Mouse (Mus musculus) heart, embryonic 13.5 days (tissue): ENCODE measurements around the gene Esrrb. TPM values are rescaled to one million over a fixed set of nuclear protein-coding genes. Genes with fewer than 3 reads are reported as not detected.

Experiments
- ATAC-seq: fragments of 200-750 bp; cut with Nextera tagmentation; 2 replicates; pipeline ENCODE4 v1.8.0; 2017; ENCODE audit warnings: moderate TSS enrichment; ENCODE audit not compliant: insufficient number of reproducible peaks, low FRiP score, low TSS enrichment; ENCODE audit errors: extremely low read depth
- H3K27ac ChIP-seq: fragments of 300-500 bp; sonication (generic); replicated peaks from 2 replicates; pipeline ENCODE4 v1.5.1; 2015; ENCODE audit warnings: moderate library complexity, mild to moderate bottlenecking, inconsistent platforms
- H3K27me3 ChIP-seq: fragments of 300-500 bp; sonication (generic); replicated peaks from 2 replicates; pipeline ENCODE4 v1.6.1; 2015; ENCODE audit warnings: mild to moderate bottlenecking, inconsistent platforms
- H3K36me3 ChIP-seq: fragments of 300-500 bp; sonication (generic); 2 replicates; pipeline ENCODE4 v1.6.1; 2015; ENCODE audit warnings: mild to moderate bottlenecking, inconsistent platforms
- H3K4me1 ChIP-seq: fragments of 300-500 bp; sonication (generic); 2 replicates; pipeline ENCODE4 v1.6.1; 2015; ENCODE audit warnings: inconsistent platforms
- H3K4me2 ChIP-seq: fragments of 300-500 bp; sonication (generic); 2 replicates; pipeline ENCODE4 v1.6.1; 2015; ENCODE audit warnings: inconsistent platforms, mild to moderate bottlenecking, moderate library complexity
- H3K4me3 ChIP-seq: fragments of 300-500 bp; sonication (generic); 2 replicates; pipeline ENCODE4 v1.5.1; 2015; ENCODE audit warnings: moderate library complexity, mild to moderate bottlenecking, inconsistent platforms
- H3K9ac ChIP-seq: fragments of 300-500 bp; sonication (generic); 2 replicates; pipeline ENCODE4 v1.6.1; 2015; ENCODE audit warnings: inconsistent platforms, mild to moderate bottlenecking, moderate library complexity
- H3K9me3 ChIP-seq: fragments of 300-500 bp; sonication (generic); 2 replicates; pipeline ENCODE4 v1.6.1; 2016; ENCODE audit warnings: inconsistent platforms
- WGBS: fragments of 180-500 bp; shearing (Covaris S2); methylation state at CpG from one replicate; pipeline ENCODE4 v1.1.7; 2015; ENCODE audit warnings: mixed read lengths; 5-methylcytosine and 5-hydroxymethylcytosine counted together
- polyA plus RNA-seq: library from polyadenylated mRNA; unstranded; fragments of >200 nt; fragmentation: Nextera tagmentation; extraction: Ambion mirVana; gene quantifications from 2 replicates; pipeline ENCODE4 v1.2.1, GENCODE M21; 2015

The Esrrb gene
- polyA plus RNA-seq, 1 experiment from 2014 or later, result 3.0 TPM

DNA sequence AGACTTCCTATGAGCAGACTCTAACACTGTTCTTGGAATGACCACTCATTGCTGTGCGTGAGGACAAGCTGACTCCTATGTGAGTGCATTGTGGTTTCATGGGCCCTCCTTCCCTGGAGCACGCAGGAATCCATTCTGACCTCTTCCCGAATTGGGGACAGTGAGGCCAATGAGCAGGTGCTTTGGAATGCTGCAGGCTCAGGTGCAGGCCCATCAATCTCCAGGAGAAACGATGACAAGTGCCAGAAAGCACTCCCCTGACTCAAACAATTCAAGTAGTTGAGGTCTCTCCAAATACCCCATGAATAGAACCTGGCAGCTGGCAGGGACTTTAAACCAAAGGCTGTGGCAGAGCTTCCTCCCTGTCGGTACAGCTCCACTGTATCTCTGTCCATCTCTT is 3.4 kb downstream of the Esrrb start:
- Histone ChIP-seq H3K36me3 (no peaks in the 10 kb centered on the region), H3K9ac (no peak overlapping the region), H3K4me1 (peaks cover 52% of the 10 kb centered on the region), H3K27ac (no peak overlapping the region), H3K4me3 (no peak overlapping the region), H3K27me3 (peaks cover 20% of the 10 kb centered on the region; the same call in 1 of the 2 replicates), H3K4me2 (no peak overlapping the region), H3K9me3 (no peaks in the 10 kb centered on the region)
- ATAC-seq, result no peak
- 24% methylated on average over 5 of the region's 5 CpGs for WGBS

DNA sequence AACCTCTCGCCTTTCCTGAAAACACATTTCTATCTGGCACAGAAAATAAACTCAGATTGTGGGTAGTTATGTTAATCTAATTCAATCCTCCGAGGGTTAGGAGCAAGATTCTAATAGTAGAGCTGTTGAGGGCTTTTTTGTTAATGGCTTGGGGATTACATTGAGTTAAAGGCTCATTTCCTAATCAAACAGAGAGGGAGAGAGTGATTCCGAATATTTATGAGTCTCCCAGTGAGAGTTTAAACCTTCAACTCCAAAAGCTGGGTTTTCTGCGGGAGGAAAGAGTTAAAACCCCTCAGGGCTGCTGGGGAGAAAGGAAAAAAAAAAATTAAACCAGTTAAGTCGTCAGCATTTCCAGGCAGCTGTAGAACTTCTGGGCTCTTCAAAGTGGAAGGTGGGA is 3.8 kb downstream of the Esrrb start:
- H3K4me3 ChIP-seq, result no peak overlapping the region
- no peaks in the 10 kb centered on the region for H3K36me3 ChIP-seq
- H3K4me1 ChIP-seq, result peaks cover 48% of the 10 kb centered on the region
- WGBS, result 33% methylated on average over 5 of the region's 5 CpGs
- H3K27ac ChIP-seq, result no peak overlapping the region
- no peaks in the 10 kb centered on the region for H3K9me3 ChIP-seq
- no peak overlapping the region for H3K4me2 ChIP-seq
- no peak overlapping the region for H3K9ac ChIP-seq
- peaks cover 20% of the 10 kb centered on the region; the same call in 1 of the 2 replicates for H3K27me3 ChIP-seq
- no peak for ATAC-seq

- H3K4me3 ChIP-seq, result no peak overlapping the region
- H3K36me3 ChIP-seq, result no peaks in the 10 kb centered on the region
- WGBS, result 85% methylated on average over 17 of the region's 17 CpGs
- H3K9ac ChIP-seq, result no peak overlapping the region
- H3K27ac ChIP-seq, result no peak overlapping the region
- peaks cover 15% of the 10 kb centered on the region for H3K4me1 ChIP-seq
- H3K27me3 ChIP-seq, result 0 out of 2 replicates have a peak, but pooled peaks cover 8% of the 10 kb centered on the region
- ATAC-seq, result no peak
- no peaks in the 10 kb centered on the region for H3K9me3 ChIP-seq
- no peak overlapping the region for H3K4me2 ChIP-seq
Observed at GRCm38 (mm10) chr12:86370611-86371383, 9.9 kb downstream of the Esrrb start.

DNA sequence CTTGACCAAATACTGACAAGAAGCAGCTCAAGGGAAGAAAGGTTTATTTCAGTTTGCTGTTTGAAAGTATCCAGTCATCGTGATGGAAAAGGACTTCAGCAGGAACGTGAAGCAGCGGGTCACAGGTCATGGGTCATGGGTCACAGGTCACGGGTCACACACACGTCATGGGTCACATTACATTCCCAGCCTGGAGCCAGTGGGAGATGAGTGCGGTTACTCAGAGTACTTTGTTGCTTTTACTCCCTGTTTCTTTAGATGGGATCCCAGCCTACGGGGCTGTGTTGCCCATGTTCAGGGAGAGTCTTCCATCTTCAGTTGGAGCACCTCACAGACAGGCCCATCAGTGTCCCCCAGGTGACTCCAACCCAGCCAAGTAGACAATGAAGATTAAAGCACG is 13.4 kb downstream of the Esrrb start:
- Histone ChIP-seq H3K27ac (no peak overlapping the region), H3K9ac (no peak overlapping the region), H3K27me3 (peaks cover 10% of the 10 kb centered on the region), H3K9me3 (no peaks in the 10 kb centered on the region), H3K4me1 (peaks cover 20% of the 10 kb centered on the region), H3K4me3 (no peak overlapping the region), H3K36me3 (no peaks in the 10 kb centered on the region), H3K4me2 (no peak overlapping the region)
- 77% methylated on average over 8 of the region's 8 CpGs for WGBS
- no peak for ATAC-seq

DNA sequence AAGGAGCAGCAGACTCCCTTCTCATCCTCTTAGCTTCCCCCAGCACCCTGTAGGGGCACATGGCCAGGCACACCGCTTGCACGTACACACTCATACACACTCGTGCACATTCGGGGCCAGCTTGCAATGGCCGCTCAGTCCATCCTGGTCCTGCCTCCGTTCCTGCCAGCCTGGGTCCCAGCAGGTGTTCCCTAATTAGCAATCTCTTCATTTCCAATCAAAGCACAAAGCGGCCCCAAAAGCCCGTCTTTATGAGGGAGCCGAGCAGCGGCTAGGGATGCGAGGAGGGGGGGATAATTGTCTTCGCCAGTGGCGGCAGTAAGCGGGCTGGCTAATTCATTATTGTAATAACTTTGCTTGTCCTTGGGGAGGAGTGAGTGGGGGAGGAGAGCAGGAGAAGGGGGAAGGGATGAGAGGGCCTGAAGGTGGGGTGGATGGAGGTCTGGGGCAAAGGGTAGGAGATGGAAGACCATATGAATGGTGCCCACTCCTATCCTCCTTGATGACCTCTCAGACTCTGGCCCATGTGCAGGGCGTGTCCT is 18.8 kb downstream of the Esrrb start:
- Histone ChIP-seq H3K9me3 (no peaks in the 10 kb centered on the region), H3K27ac (no peak overlapping the region), H3K4me2 (no peak overlapping the region), H3K4me3 (no peak overlapping the region), H3K27me3 (peaks cover 20% of the 10 kb centered on the region), H3K9ac (no peak overlapping the region), H3K36me3 (no peaks in the 10 kb centered on the region), H3K4me1 (peaks cover 18% of the 10 kb centered on the region)
- 36% methylated on average over 15 of the region's 15 CpGs for WGBS
- no peak for ATAC-seq

GRCm38 (mm10) chr12:86383803-86384202 is 22.9 kb downstream of the Esrrb start:
- no peak overlapping the region for H3K4me2 ChIP-seq
- peaks cover 10% of the 10 kb centered on the region for H3K4me1 ChIP-seq
- no peak overlapping the region for H3K4me3 ChIP-seq
- no peaks in the 10 kb centered on the region for H3K36me3 ChIP-seq
- H3K9ac ChIP-seq, result no peak overlapping the region
- H3K27me3 ChIP-seq, result peaks cover 15% of the 10 kb centered on the region
- H3K27ac ChIP-seq, result no peak overlapping the region
- WGBS, result 31% methylated on average over 6 of the region's 6 CpGs
- no peak for ATAC-seq
- no peaks in the 10 kb centered on the region for H3K9me3 ChIP-seq

DNA sequence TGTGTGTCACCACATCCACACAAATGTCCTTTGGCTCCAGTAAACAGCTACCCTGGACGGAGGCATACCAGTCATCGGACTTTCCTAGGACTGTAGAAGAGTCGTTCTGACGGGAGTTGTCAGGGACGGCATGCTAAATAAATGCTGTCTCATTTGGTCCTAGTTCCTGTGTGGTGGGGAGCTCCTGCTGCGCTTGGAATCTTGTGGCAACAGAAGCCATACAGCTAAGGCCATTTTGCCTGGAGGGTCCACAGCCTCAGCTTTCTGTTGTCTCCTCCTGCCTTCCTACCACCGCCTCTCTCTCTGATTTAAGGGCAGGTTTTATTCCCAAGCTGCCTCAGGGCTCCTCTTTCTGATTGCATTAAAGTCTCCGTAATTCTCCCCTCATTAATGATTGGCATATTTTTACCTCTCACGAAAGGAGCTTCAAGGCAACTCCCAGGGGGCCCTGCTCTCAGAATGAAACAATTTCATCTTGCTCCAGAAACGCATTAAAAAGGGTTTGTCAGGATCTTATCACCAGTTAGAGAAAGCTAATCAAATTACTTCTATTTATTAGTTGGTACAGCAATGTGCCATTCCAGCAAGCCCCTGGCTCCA is 26.9 kb downstream of the Esrrb start:
- H3K9me3 ChIP-seq, result no peaks in the 10 kb centered on the region
- WGBS, result 67% methylated on average over 10 of the region's 10 CpGs

DNA sequence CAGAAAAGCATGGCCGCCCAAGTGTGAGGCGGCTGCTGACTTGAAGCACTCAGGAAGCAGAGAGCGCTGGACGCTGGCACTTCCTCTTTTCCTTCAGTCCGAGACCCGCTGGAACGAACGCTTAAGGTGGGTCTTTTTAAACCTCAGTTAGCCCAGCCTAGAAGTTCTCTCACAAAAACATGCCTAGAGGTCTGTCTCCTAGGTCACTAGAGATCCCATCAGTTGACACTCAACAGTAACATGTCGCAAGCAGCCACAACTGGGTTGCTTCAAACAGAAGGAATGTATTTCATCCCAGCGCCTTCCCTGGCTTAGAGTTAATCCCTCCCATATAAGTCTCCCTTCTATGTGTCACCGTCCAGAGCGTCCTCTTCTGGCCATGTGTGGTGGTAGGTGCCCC is 33.9 kb downstream of the Esrrb start:
- H3K4me1 ChIP-seq, result peaks cover 27% of the 10 kb centered on the region
- no peak overlapping the region for H3K9ac ChIP-seq
- ATAC-seq, result no peak
- H3K4me3 ChIP-seq, result no peak overlapping the region
- 69% methylated on average over 12 of the region's 12 CpGs for WGBS
- H3K4me2 ChIP-seq, result no peak overlapping the region
- no peaks in the 10 kb centered on the region for H3K9me3 ChIP-seq
- H3K27ac ChIP-seq, result peak overlapping the region; percentile 55; the same call in 1 of the 2 replicates
- H3K36me3 ChIP-seq, result no peaks in the 10 kb centered on the region
- no peaks in the 10 kb centered on the region for H3K27me3 ChIP-seq

More for the DNA sequence above, 26.9 kb downstream of the Esrrb start:
- no peak for ATAC-seq
- Histone ChIP-seq H3K9ac (no peak overlapping the region), H3K36me3 (no peaks in the 10 kb centered on the region), H3K27ac (no peak overlapping the region), H3K4me1 (no peaks in the 10 kb centered on the region), H3K4me3 (no peak overlapping the region), H3K4me2 (no peak overlapping the region), H3K27me3 (no peaks in the 10 kb centered on the region)

GRCm38 (mm10) chr12:86395326-86395725 is 34.4 kb downstream of the Esrrb start:
- no peak overlapping the region for H3K4me3 ChIP-seq
- H3K27ac ChIP-seq, result peak overlapping the region; percentile 55
- H3K4me1 ChIP-seq, result peaks cover 27% of the 10 kb centered on the region
- no peak overlapping the region for H3K9ac ChIP-seq
- no peaks in the 10 kb centered on the region for H3K27me3 ChIP-seq
- H3K36me3 ChIP-seq, result no peaks in the 10 kb centered on the region
- 17% methylated on average over 7 of the region's 7 CpGs for WGBS
- no peak for ATAC-seq
- H3K4me2 ChIP-seq, result no peak overlapping the region
- H3K9me3 ChIP-seq, result no peaks in the 10 kb centered on the region

DNA sequence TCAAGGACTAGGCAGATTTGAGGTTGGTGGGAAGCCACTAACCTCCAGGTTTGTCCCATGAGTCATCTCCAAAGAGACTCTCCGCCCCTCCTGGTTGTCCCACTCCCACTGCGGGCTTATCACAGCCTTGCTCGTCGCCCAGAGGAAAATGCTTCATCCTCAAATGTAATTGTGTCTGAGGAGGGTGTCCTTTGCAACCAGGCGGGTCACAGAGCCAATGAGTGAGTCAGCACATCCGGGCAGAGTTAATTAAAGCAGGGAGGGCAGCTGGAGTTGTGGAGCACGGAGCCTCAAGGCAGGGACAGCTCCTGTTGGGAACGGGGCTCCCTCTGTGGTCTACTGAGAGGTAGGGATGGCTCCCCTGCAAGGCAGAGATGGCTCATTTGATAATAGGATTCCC is 37.8 kb downstream of the Esrrb start:
- Histone ChIP-seq H3K9me3 (no peaks in the 10 kb centered on the region), H3K27ac (no peak overlapping the region), H3K4me1 (peaks cover 33% of the 10 kb centered on the region), H3K27me3 (peaks cover 20% of the 10 kb centered on the region), H3K4me2 (no peak overlapping the region), H3K4me3 (no peak overlapping the region), H3K9ac (no peak overlapping the region; the same call in 1 of the 2 replicates), H3K36me3 (no peaks in the 10 kb centered on the region)
- WGBS, result 10% methylated on average over 8 of the region's 8 CpGs
- no peak for ATAC-seq

GRCm38 (mm10) chr12:86402718-86403117 is 41.8 kb downstream of the Esrrb start:
- H3K4me3 ChIP-seq, result peak overlapping the region; percentile 20; the same call in 1 of the 2 replicates
- no peak overlapping the region for H3K9ac ChIP-seq
- H3K27ac ChIP-seq, result no peak overlapping the region
- 5% methylated on average over 21 of the region's 21 CpGs for WGBS
- peak overlapping the region; percentile 64 for H3K4me2 ChIP-seq
- H3K9me3 ChIP-seq, result no peaks in the 10 kb centered on the region
- H3K27me3 ChIP-seq, result peaks cover 28% of the 10 kb centered on the region
- no peaks in the 10 kb centered on the region for H3K36me3 ChIP-seq
- H3K4me1 ChIP-seq, result peaks cover 17% of the 10 kb centered on the region
- ATAC-seq, result no peak
